Mouse (Mus musculus) cerebellum, adult 9-10 months (tissue): ENCODE measurements around the gene Stx18.

ENCODE experiments used
- DNase-seq: peaks from one replicate; pipeline ENCODE4 v3.0.0; 2022

Stx18 gene

DNA sequence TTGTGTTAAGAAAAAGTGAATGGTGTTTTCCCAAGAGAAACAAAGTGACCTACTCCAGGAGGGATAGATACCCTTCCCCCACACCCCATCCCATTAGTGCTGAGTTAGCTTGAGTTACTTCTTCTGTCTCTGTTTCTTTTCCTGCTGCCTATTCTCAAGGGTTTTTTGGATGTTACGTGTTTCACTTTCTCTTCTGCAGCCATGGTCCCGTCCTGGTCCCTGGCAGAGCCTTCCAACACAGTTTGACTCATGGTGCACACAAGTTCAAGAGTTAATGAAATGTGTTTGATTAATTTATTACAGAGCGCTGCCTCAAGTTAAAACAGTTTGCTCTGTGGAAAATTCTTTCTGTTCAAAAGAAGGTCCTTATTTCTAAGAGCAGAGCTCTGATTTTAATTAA is 44.0 kb downstream of the Stx18 start:
- DNase-seq: no peak

DNA sequence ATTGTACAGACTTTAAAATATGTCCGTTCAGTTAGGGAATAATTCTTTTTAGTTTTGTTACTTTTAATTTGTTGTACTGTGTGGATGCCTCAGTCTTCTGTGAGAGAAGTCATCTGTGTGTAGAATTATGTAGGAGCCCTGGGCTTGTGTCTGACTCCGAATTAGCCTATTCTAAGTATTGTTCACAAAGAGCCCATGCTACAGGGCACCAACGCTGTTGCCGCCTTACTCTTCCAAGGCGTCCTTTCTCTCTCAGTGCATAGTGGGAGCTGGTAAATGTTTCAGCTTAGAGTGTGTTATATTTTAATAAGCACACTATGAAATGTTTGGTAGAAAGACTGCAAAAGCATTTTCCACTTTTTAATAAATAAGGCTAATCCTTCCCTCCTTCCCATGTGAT is 44.8 kb downstream of the Stx18 start:
- no peak for DNase-seq

DNA sequence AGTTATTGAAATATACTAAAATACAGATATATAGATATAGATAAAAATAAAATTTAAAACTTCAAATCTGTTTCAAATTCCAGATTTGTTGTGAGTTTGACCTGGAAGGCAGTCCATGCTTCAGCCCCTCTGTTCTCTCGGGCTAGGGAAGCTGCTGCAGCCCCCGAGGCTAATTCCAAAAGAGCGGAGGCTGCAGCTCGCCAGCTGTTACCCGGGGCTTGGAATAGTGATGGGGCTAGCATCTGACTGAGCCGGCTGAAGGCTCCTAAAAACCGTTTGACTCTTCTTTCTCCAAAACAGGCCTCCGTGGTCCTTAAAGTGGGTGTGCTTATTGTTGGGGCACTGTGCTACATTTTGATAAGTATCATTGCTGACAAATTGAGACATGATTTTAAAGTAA is 46.1 kb downstream of the Stx18 start:
- DNase-seq: no peak

DNA sequence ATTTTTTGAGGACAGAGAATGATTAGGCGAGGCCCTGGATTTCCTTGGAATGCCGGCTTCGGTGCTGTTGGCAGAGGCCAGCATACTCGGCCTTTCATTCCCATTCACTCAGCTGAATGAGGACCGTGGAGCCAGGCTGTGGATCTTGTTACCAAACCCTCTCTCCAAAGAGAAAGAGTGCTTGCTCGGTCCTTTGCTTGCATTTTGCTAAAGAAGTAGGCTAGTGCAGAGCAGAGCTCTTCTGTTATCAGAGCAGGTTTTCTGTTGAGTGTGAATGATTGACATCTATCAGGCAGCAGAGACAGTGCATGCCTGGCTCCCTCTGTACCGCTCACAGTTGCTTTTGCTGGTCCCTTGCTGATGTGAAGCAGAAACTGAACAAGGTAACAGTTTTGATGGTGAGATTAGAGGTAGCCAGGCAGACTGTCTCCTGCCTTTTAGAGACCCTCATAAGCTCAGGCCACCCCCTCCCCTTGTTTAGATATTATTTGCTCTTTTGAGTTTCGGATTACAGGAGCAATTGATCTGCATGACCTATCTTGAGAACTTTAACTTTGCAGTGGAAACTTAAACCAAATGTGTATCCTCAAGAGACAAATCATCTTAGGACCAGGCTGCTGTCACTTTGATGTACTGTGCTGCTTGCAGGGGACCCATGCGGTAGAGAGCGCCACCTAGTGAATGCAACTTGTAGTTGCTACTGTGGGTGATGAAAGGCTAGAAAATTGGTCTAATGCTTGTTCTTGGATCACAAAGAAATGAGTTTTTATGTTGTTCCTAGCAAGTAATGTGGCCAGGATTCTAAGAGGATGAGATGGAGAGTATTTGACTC is 47.2 kb downstream of the Stx18 start:
- peak; percentile 51 for DNase-seq

DNA sequence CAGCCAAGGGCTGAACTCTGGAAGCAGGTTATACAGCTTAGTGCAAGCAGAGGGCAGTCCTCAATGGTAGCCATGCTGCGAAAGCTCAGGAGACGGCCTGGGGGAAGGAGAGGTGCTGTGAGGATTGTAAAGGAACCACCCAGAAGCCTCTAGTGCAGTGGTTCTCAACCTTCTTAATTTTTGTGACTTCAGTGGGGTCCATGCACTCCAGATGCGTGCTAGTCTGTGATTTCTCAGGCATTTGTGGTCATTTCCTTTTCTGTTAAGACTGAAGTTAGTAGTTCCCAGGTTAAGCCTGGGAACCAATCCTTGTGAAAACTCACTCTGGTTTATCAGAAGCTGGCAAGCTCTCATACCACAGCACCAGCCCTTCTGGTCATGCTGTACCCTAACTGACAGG is 51.6 kb downstream of the Stx18 start:
- no peak for DNase-seq

DNA sequence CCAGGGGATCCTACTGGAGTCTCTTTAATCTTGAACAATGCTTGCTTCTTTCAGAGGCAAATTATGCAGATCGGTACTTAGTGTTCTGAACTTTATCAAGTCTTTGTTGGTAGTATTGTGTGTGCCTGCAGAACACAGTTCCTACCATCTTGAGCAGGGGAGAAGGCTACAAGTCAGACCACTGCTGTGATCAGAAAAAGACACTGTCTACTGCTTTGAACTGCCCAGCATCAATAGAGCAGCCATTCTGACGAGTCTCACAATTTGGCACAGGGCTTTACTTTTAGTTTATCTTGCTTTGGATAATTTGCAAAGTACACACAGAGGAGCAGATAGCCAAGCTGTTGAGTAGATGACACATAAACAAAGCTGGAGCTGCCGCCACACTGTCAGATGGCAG is 52.0 kb downstream of the Stx18 start:
- DNase-seq: no peak

DNA sequence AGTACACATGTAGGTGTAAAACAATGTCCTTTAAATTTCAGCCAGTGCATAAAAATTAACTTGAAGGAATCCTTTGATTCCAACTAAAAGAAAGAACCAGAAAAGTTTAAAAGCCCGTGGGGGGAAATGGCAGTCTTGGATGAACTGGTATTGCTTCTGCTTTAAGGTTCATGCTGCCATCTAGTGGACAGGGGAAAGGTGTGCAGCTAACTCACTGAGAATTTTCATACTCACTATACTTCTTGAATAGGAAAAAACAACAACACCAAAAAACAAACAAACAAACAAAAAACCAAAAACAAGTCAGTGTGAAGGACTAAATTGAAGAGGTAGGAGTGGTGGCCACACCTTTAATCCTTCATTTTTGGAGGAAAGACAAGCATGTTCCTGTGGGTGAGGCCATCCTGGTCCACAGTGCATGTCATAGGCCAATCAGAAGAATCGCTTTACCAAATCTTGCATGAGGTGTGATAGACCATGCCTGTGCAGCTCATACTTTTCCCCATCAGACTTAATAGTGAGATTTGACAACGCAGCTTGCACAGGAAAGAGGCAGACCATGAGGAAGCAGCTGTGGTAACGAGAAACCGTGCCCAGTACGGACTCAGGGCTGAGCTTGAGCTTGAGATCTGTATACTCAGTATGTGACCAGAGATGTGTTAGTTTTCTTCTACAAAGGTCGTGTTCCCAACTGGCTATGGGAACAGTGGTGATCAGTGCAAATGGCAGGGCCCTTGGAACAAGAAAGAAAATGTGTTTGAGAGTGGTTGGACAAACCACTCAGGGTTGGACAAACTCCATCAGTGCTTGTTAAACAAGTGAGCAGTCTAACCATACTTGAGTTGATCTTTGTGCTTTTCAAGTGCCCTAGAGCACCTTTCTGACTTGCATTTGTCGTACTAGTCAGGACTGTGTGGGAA is 52.8 kb downstream of the Stx18 start:
- DNase-seq: peak; percentile 75

DNA sequence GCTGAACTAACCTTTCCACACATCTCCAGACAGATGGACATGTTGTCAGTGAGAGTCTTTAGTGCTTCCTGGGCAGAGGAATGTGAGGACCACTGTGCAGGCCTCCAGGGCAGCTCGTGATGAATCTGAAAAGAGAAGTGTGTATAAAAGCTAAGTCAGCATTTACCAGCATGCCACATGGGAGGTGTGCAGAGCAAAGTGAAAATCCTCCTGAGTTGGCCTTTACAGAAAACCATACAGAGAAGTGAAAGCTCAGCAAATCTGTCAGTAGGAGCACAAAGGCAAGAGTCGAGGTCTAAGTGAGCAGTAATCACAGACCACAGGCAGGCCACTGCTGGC is 53.4 kb downstream of the Stx18 start:
- no peak for DNase-seq

DNA sequence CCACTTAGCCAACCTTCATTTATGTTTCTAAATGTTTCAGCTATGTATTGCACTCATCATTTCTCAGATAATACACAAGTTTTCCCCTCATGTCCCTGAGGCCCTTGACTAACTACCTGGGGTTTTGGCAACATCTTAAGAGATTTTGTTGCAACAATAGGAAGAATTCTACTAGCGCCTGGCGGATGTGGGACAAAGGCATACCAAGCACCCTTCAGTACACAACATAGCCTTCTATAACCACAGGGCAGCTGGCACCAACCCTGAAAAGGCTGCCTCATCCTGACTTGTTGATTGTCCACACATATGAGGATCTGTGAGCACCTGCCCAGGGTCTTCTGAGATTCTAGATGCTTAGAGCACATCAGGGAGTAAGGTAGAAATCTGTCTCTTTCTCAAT is 55.8 kb downstream of the Stx18 start:
- no peak for DNase-seq

DNA sequence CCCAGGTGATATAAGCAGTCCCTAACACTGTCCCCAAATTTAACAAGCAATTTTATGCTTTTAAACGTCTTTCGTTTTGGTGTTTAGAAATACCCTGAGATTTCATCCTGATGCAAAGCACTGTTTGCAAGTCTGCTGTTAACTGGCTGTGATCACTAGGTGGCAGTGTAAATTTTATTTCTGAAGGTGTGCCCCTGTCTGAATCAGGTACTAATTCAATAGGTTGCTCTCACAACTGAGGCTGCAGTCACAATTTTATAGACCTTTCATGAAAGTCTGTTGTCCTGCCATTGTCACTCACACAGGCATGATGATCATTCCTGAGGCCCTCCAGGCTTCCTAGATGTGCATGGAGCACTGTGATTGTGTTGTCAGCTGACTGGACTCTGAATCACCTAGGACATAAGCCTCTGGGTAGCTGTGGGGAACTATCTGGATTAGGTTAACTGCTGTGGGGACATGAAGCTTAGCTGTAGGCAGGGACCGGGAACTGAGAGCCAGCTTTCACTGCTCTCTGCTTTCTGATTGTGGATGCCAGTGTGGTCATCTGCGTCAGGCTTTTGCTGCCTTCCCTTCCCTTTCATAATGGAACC is 59.1 kb downstream of the Stx18 start:
- DNase-seq: peak; percentile 58

DNA sequence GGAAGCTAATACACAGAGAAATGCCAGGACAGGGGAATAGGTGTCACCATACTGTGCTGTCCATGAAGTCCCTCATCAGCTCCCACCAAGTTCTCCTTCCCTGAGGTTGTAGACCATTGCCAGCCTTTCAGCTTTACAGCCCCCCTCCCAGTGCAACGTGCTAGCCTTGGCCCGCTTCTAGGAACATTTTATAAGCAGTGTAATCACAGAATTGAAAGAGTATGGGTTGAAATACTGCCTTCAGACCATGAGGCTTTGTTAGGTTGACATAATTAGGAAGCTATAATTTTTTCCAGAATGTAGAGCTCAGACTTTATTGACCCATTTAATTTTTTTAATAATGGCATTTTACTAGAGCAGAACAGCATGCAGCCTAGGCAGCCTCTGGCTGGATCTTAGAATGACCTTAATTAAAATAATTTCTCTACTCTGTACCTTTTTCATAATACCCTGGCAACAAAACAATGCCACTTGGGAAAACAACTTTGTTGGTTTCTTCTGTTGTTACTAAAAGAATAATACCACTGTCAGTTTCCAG is 60.7 kb downstream of the Stx18 start:
- no peak for DNase-seq

DNA sequence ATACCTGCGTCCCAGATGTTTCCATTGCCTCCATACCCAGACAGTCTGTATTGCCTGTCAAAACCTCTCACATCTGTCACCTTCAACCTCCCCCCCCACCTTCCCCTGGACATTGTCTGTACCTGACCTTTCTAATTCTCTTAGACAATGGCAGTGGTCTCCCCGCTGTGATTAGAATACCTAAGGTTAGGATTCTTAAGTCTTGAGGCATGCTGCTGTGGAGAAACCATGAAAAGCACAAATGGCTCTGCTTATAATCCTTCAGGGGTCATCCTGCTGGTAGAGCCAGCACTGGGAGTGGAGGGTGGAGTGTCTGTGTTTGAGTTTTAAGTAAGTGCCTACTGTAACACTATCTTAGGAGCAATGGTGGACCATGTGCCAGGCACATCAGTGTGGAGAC is 64.4 kb downstream of the Stx18 start:
- DNase-seq: no peak

DNA sequence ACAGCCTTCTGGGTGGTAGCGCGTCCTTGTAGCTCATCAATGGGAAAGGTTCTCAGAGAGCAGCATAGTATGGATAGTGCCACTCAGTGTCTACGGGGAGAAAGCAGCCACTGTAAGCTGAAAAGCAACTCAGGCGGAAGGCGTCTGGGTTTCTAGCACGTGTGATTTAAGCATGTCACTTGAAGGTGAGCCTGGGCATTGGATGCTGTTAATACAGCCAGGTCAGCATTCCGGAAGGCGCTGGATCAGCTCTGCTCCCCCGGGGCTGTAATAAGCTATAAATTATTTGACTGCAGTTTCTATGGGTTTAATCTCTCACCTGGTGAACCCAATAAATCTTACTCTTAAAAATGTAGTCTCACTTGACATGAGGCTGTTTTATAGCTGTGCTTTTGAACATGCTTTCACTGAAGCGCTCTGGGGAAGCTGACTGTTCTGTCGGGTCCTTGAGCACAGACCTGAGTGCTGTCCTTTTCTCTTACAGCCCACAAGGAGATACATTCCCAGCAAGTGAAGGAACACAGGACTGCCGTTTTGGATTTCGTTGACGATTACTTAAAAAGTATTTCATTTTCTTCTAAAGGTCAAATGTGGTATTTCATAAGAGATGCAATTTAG is 67.6 kb downstream of the Stx18 start:
- no peak for DNase-seq

DNA sequence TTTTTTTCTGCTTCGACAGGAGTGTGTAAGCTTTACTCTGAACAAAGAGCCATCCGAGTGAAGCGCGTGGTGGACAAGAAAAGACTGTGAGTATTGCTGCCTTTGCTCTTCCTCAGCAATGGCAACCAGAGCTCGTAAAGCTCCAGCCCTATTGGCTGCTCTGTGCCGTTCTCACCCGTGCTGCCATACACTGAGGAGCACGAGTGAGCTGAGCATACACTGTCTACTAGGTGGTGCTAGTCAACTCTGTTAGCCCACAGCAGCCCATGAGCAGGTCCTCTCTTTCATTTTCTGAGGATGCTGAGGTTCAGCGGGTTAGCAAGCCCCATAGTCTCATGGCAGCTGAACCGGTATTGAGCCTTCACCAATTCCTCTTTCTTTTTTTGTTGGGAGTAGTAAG is 68.3 kb downstream of the Stx18 start:
- DNase-seq: no peak

DNA sequence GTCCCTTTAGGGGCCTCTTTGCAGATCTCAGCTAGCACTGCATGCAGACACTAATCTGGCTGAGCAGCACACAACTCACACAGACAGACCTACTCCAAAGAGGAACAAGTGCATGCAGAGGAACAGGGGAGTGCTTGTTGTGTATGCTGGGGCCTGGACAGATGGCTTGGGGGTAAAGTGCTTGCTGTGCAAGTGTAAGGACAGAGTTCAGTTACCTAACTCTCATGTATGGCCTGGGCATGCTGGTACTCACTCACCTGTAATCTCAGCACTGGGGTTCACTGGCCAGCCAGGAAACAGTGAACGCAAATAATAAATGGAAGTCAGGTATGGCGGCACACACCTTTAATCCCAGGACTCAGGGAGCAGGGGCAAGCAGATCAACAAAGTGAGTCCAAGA is 76.0 kb downstream of the Stx18 start:
- no peak for DNase-seq

DNA sequence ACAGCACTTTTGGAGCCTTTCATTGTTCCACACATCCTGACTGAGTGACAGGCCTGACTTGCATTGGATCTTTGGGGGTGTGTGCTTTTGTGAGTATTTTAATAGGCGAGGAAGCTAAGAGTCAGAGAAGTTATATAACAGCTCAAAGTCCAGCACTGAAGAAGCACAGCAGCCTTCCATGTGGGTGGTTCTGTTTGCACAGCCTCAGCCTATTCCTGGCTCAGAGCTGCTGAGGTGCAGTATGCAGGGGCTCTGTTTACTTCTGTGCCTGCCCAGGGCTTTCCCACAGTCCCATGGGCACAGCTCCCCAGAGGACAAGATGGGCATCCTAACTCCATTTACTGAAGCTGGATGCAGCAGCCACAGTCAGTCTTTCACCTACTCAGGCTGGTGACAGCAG is 78.5 kb downstream of the Stx18 start:
- DNase-seq: no peak

DNA sequence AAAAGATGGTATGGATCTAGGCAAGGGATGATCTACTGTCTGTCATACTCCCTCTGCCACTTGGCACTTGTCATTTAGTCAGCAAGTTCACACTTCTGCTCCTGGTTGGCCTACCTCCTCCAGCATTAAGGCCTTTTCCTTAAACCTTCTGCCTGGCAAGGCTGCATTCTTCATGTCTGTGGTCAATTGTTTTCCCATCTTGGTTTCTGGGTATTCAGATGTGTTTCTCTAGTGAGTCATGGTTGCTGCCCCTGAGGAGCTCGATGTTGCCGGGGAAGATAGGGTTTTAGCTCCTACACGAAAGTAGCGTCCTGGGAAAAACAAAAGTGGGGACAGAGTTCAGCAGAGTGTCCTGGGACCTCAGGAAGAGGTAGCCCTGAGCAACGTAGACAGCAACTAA is 80.7 kb downstream of the Stx18 start:
- DNase-seq: no peak

DNA sequence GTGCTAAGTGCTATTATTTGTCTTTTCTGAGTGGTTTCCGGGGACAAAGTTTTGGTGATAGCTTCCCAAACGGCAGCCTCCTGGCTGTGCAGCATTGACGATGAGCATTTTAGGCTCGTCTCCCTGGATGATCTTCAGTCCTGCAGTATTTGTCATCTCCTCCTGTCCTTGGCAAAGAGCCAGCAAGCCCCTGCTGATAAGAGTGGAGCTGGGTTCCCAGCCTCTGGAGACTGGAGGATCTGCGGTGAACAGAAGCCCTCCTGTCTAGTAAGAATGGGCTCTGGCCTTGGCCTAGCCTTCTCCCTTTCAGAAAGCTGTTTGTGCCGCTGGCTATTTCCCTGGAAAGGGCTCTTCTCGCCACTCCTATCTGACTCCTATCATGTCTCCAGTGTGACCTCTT is 83.2 kb downstream of the Stx18 start:
- no peak for DNase-seq

DNA sequence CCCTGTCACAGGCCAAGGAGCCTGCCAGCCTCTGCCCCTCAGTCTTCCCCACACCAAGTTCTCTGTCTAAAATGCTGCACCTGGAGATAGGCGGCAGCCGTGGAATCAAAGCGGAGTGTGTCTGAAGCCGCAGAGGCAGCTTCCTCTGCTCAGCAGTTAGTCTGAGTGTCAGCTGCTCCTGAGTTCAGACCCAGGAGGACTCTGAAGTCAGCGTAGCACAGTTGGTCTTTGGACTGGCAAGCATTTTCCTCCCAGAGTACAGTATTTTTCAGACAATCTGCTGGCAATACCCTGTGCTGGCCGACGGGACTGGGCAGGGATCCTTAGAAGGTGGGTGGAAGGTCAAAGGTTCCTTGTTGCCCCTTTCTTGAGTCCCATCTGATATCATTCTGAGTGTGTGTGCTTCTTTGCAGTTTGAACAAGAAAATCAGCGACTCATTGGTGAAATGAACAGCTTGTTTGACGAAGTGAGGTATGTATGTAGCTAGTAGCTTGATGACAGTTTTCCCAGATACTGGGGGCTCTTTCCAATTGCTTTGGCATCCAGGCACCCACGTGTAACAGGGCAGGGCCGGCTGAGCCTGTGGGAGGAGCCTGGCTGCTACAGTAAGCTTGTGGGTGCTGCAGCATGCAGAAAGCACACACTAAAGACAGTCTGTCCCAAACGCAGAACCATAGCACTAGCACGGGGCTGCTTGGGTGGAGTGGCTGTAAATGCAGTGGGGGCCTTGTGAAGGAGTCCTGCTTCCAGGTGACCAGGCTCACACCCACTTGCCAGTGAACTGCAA is 88.2 kb downstream of the Stx18 start:
- no peak for DNase-seq

DNA sequence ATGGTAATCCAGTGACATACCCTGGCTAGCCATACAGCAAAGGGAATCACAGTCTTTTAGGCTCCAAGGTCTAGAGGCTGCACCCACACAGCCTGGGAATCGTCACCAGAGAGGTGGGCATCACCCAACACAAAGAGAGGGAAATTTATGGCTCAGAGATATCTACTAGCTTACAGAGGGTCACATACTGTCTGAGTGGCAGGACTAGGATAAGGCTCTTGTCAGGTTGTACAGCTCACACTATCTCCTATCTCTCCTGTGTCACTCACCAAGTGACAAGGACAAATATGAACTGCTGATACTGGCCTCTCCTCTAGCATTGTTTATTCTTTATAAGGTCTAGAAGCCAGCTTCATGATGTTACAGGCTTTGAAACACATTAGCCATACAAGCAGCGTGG is 90.8 kb downstream of the Stx18 start:
- DNase-seq: no peak

DNA sequence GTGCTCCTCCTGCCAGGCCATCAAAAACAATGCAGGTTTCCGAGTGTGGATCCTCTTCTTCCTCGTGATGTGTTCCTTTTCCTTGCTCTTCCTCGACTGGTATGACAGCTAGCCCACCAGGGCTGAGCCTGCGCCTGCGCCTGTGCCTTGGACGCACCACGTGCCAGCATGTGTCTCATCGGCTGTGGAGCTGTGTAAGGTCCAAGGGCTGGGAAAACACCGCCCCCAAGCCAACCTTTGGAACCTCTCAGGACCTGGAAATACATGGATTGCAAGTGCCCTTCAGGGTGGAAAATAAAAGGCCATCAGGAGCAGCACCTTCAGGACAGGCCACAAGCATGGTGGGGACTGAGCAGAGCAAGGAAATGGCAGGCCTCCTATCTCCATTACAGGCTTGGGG is 97.7 kb downstream of the Stx18 start:
- no peak for DNase-seq

DNA sequence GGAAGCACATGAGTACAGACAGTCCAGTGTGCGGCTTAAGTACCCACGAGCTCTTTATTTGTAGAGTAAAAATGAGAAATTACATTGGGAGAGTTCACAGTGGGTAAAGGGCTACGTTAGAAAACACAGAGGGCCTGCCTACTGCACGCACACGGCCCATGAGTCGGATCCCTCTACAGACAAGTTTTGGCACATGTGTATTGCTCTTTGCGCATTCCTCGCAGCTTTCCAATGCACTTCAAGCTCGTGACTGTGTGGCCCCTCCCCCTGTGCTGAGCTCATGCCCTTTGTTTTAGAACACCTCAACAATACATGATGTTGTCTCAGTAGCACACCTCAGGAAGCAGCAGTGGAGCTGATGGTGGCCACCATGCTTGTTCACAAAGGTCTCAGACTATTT is 98.6 kb downstream of the Stx18 start:
- DNase-seq: no peak
